15 mouse cellular contexts compared by ENCODE assay signal in genomic region chr3:89667131-89667530, GRCm38 (mm10). TPM values are rescaled to one million over a fixed set of nuclear protein-coding genes. Genes with fewer than 3 reads are reported as not detected.
A peak's percentile ranks its signal among the peaks of the same experiment; 100 is the strongest.
DNase-seq lines count a peak whose midpoint lies in the region; ATAC-seq and TF ChIP-seq lines count a peak whose summit lies in the region.
"Had no signal": no experiment of that assay in that cellular context is flagged by ENCODE, and none has a peak within 500 bp of the region (broad histone marks: within the 10 kb centered on the region; RNA-seq: fewer than 3 reads in every experiment).

No protein-coding gene starts in this region.

- no peak for TF ChIP-seq CTCF in hindbrain, postnatal 0 days (IDR thresholded peaks at IDR 0.05; ENCODE audit: low read depth)

- no peaks in the 10 kb centered on the region for H3K9me3 ChIP-seq in hindbrain, postnatal 0 days (ENCODE audit: low read length)
- no peaks in the 10 kb centered on the region for H3K9me3 ChIP-seq in hindbrain, embryonic 12.5 days (replicated peaks)
- no peaks in the 10 kb centered on the region for H3K9me3 ChIP-seq in midbrain, embryonic 15.5 days
- no peaks in the 10 kb centered on the region for H3K9me3 ChIP-seq in midbrain, embryonic 11.5 days (ENCODE audit: control insufficient read depth, low read length)
- H3K9me3 ChIP-seq: embryonic facial prominence, embryonic 12.5 days; G1E; limb, embryonic 13.5 days had no signal

- H3K27ac ChIP-seq in hindbrain, postnatal 0 days, result no peak overlapping the region
- no peak overlapping the region for H3K27ac ChIP-seq in hindbrain, embryonic 12.5 days
- no peak overlapping the region for H3K27ac ChIP-seq in midbrain, embryonic 15.5 days
- no peak overlapping the region for H3K27ac ChIP-seq in midbrain, embryonic 11.5 days (ENCODE audit: low read depth, low read length)
- H3K27ac ChIP-seq: embryonic facial prominence, embryonic 12.5 days; limb, embryonic 13.5 days; stomach, postnatal 0 days had no signal

- 39% methylated on average over 11 of the region's 11 CpGs for WGBS in hindbrain, postnatal 0 days
- WGBS in hindbrain, embryonic 12.5 days, result 35% methylated on average over 11 of the region's 11 CpGs
- WGBS in midbrain, embryonic 15.5 days, result 37% methylated on average over 11 of the region's 11 CpGs
- 42% methylated on average over 11 of the region's 11 CpGs for WGBS in midbrain, embryonic 11.5 days

- H3K4me2 ChIP-seq in hindbrain, postnatal 0 days (ENCODE audit: low read depth, low read length), result no peak overlapping the region
- H3K4me2 ChIP-seq in hindbrain, embryonic 12.5 days (replicated peaks), result no peak overlapping the region
- H3K4me2 ChIP-seq in midbrain, embryonic 15.5 days, result no peak overlapping the region
- no peak overlapping the region for H3K4me2 ChIP-seq in midbrain, embryonic 11.5 days
- H3K4me2 ChIP-seq: embryonic facial prominence, embryonic 12.5 days; limb, embryonic 13.5 days had no signal

- no peak overlapping the region for H3K4me3 ChIP-seq in hindbrain, postnatal 0 days (ENCODE audit: low read length)
- no peak overlapping the region for H3K4me3 ChIP-seq in hindbrain, embryonic 12.5 days
- H3K4me3 ChIP-seq in midbrain, embryonic 15.5 days, result no peak overlapping the region
- H3K4me3 ChIP-seq in midbrain, embryonic 11.5 days (ENCODE audit: low read depth, low read length), result no peak overlapping the region
- H3K4me3 ChIP-seq: embryonic facial prominence, embryonic 12.5 days; limb, embryonic 13.5 days had no signal

- no peak overlapping the region for H3K9ac ChIP-seq in hindbrain, postnatal 0 days (replicated peaks; ENCODE audit: low read length)
- no peak overlapping the region for H3K9ac ChIP-seq in hindbrain, embryonic 12.5 days
- H3K9ac ChIP-seq in midbrain, embryonic 15.5 days, result no peak overlapping the region
- no peak overlapping the region for H3K9ac ChIP-seq in midbrain, embryonic 11.5 days (ENCODE audit: low read length)
- H3K9ac ChIP-seq: embryonic facial prominence, embryonic 12.5 days; limb, embryonic 13.5 days had no signal

- H3K36me3 ChIP-seq in hindbrain, postnatal 0 days (ENCODE audit: insufficient read depth, low read length), result no peaks in the 10 kb centered on the region
- H3K36me3 ChIP-seq in hindbrain, embryonic 12.5 days, result no peaks in the 10 kb centered on the region
- H3K36me3 ChIP-seq in midbrain, embryonic 15.5 days (replicated peaks), result no peaks in the 10 kb centered on the region
- no peaks in the 10 kb centered on the region for H3K36me3 ChIP-seq in midbrain, embryonic 11.5 days (ENCODE audit: control insufficient read depth, insufficient read depth, low read length)
- H3K36me3 ChIP-seq: embryonic facial prominence, embryonic 12.5 days; G1E; limb, embryonic 13.5 days had no signal

- no peaks in the 10 kb centered on the region for H3K4me1 ChIP-seq in hindbrain, postnatal 0 days (ENCODE audit: insufficient read depth, low read length)
- peaks cover 33% of the 10 kb centered on the region for H3K4me1 ChIP-seq in hindbrain, embryonic 12.5 days
- H3K4me1 ChIP-seq in midbrain, embryonic 15.5 days, result peaks cover 22% of the 10 kb centered on the region; the same call in 1 of the 2 replicates
- peaks cover 3% of the 10 kb centered on the region for H3K4me1 ChIP-seq in midbrain, embryonic 11.5 days (ENCODE audit: control insufficient read depth, insufficient read depth, low read length)

- DNase-seq in gastrocnemius, postnatal 25 days, result peak; percentile 16
- DNase-seq in gastrocnemius, postnatal 10 days, result no peak
- no peak for DNase-seq in hindbrain, postnatal 0 days (ENCODE audit: low spot score)
- no peak for DNase-seq in midbrain, embryonic 11.5 days (ENCODE audit: low spot score, missing footprints)
- DNase-seq in retina, postnatal 1 day, result peak; percentile 37
- no peak for DNase-seq in embryo, embryonic 9.5 days (ENCODE audit: extremely low spot score)
- DNase-seq: cerebellum, postnatal 25 days; kidney, adult 2 months; right cerebral cortex, adult 18-20 months had no signal

- no peaks in the 10 kb centered on the region for H3K27me3 ChIP-seq in hindbrain, postnatal 0 days (ENCODE audit: insufficient read depth, low read length)
- no peaks in the 10 kb centered on the region for H3K27me3 ChIP-seq in hindbrain, embryonic 12.5 days
- no peaks in the 10 kb centered on the region for H3K27me3 ChIP-seq in midbrain, embryonic 15.5 days (replicated peaks)
- no peaks in the 10 kb centered on the region for H3K27me3 ChIP-seq in midbrain, embryonic 11.5 days (ENCODE audit: control insufficient read depth, insufficient read depth, low read length)
- H3K27me3 ChIP-seq: embryonic facial prominence, embryonic 12.5 days had no signal

- 0 out of 2 replicates have a peak, but pooled peaks have one; percentile 13 for ATAC-seq in hindbrain, postnatal 0 days
- no peak for ATAC-seq in hindbrain, embryonic 12.5 days (ENCODE audit: low FRiP score)
- ATAC-seq in midbrain, embryonic 15.5 days (replicated peaks), result 0 out of 2 replicates have a peak, but pooled peaks have one; percentile 27
- no peak for ATAC-seq in midbrain, embryonic 11.5 days (ENCODE audit: low FRiP score)

RNA-seq across cellular contexts. Expression of gene Adar, which starts 47.7 kb away (rescaled TPM):
- total RNA-seq in gastrocnemius, postnatal 25 days (2021), result 1 to 10 TPM; 2.5 to 3.2 TPM
- 1 to 10 TPM; 6.3 to 8.3 TPM for total RNA-seq in gastrocnemius, postnatal 10 days (2021)
- total RNA-seq in hindbrain, postnatal 0 days (2014; rRNA removed), result 73.6 and 78.0 TPM in 2 replicates
- 17.3 and 17.9 TPM in 2 replicates for polyA plus RNA-seq in hindbrain, postnatal 0 days (2015; fragmentation: Nextera tagmentation; extraction: Ambion mirVana)
- polyA plus RNA-seq in hindbrain, embryonic 12.5 days (2016; fragmentation: Nextera tagmentation; extraction: Ambion mirVana), result 23.4 and 24.1 TPM in 2 replicates
- polyA plus RNA-seq in midbrain, embryonic 15.5 days (2015; fragmentation: Nextera tagmentation; extraction: Ambion mirVana), result 33.3 and 33.4 TPM in 2 replicates
- polyA plus RNA-seq in midbrain, embryonic 11.5 days (2014; fragmentation: Nextera tagmentation; extraction: Ambion mirVana), result 15.5 and 16.6 TPM in 2 replicates

Comparison
In these comparisons a context has a peak if more than half of its experiments do, and no peak if none do; other contexts are left out.
1. DNase-seq: peak in gastrocnemius, postnatal 25 days (single experiment) and retina, postnatal 1 day (single experiment); none in gastrocnemius, postnatal 10 days (single experiment), hindbrain, postnatal 0 days (single experiment), midbrain, embryonic 11.5 days (single experiment) and embryo, embryonic 9.5 days (single experiment).
2. ATAC-seq: peak in hindbrain, postnatal 0 days (single experiment) and midbrain, embryonic 15.5 days (single experiment); none in hindbrain, embryonic 12.5 days (single experiment) and midbrain, embryonic 11.5 days (single experiment).